Mouse (Mus musculus) granulocyte monocyte progenitor cell, adult 5-6 weeks (primary cell): ENCODE results near the gene Ahdc1. TPM values are rescaled to one million over a fixed set of nuclear protein-coding genes. Genes with fewer than 3 reads are reported as not detected.

ENCODE experiments used
- ATAC-seq: replicated peaks from 2 replicates; pipeline ENCODE4 v1.8.0; 2016; ENCODE audit warnings: mild to moderate bottlenecking, moderate TSS enrichment, inconsistent platforms; ENCODE audit not compliant: poor library complexity, severe bottlenecking
- total RNA-seq, 2 experiments: library from RNA; stranded (forward) in 1 of 2; stranded (reverse) in 1 of 2; fragments of 200-712, 200-1000 nt in 1 of 2; fragments of >200 nt in 1 of 2; fragmentation: Nextera tagmentation in 1 of 2; gene quantifications; 2 replicates each; pipeline ENCODE4 v1.2.3; 2014 to 2017

The Ahdc1 gene
- total RNA-seq, 2 experiments from 2014 or later, result 0.93 to 1.3 TPM

GRCm38 (mm10) chr4:133050837-133051549 lies 39.9 kb downstream of the Ahdc1 start:
- peak; percentile 58 for ATAC-seq

DNA sequence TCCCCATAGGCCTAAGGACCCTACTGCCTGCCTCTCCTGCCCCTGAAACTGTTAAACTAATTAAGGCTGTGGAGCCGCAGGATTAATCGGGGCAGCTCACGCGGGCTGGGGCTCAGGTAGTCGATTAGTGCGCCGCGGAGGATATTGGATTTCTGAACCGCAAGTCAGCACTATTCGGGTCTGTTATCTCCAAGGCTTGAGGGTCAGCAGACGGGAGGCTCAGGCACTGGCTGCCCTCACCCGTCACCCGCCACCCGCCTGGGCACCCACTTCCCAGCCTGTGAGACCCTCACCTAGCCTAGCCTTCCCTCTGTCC lies 40.4 kb downstream of the Ahdc1 start:
- ATAC-seq, result no peak

GRCm38 (mm10) chr4:133052029-133052745 lies 41.1 kb downstream of the Ahdc1 start:
- no peak for ATAC-seq

DNA sequence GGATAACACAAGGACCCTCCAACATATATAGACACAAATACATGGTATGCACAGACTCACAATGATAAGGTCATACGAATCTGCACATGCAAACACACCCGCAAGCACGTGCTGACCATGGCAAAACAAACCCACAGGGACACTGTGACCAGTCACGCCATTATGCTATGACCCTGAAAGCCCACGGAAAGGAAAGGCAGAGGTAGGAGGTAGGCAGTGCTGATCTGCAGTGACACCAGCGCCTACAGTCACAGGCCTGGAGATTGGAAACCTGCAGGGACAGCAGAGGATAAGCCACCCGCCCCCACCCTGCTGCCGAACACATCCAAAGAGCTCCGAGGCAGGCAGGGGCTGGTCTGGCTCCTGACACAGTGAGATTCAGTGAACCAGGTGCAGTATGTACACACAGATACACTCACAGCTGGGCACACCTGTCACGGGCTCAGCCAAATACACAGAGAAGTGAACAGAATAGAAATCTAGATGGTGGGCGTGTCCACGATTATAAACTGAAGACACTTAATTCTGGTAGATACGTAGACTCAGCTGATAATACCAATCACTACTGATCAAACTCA lies 42.0 kb downstream of the Ahdc1 start:
- ATAC-seq, result no peak

DNA sequence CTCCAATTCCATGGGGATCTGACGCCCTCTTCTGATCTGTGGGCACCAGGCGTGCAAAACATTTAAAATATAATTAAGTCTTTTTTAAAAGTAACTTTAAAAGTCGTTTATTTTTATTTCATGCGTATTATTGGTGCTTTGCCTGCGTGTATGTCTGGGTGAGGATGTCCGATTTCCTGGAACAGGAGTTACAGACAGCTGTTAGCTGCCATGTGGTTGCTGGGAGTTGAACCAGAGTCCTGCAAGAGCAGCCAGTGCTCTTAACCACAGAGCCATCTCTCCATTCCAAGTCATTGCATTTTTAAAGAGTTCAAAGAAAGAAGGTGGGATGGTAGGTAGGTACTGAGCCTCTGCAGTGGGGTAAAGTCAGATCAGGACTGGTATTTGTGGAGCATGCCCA lies 43.5 kb downstream of the Ahdc1 start:
- ATAC-seq, result no peak

GRCm38 (mm10) chr4:133055163-133055951 lies 44.3 kb downstream of the Ahdc1 start:
- peak; percentile 4 for ATAC-seq

DNA sequence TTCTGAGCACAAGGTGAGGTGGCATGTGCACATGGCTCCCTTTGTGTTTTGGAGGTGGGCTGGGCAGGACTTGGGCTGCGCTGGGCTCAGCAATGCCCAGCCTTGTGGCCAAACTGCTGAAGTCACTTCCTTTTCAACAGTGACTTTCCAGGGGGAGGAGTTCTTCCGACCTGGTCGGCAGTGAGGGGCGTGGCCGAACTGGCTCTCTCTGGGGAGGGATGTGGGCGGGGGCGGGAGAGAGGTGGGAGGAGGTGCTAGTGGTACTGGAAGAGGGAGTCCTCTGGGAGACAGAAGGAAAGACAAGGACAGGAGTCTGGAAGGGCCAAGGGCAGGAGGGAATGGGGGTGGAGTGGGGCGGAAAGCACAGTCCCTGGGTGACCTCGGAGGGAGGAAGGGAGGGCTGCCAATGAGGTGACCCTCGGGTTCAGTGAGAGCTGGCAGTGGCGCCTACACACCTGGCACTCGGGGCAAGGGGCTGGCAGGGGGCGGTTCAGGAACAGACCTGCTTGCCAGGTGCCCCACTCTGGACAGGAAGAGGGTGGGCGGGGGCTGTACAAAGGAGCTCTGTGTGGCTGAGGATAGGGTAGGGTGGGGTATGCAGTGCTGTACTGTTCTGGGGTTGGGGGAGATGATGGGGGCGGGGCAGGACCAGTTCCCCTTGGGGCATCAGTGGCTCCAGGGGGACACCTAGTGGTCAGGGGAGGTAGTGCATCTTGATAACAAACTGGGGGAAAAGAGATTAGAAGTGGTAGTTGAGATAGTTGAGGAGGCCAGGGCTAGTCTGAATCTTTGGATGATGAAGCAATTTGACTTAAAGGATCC lies 45.2 kb downstream of the Ahdc1 start:
- peak; percentile 73 for ATAC-seq

DNA sequence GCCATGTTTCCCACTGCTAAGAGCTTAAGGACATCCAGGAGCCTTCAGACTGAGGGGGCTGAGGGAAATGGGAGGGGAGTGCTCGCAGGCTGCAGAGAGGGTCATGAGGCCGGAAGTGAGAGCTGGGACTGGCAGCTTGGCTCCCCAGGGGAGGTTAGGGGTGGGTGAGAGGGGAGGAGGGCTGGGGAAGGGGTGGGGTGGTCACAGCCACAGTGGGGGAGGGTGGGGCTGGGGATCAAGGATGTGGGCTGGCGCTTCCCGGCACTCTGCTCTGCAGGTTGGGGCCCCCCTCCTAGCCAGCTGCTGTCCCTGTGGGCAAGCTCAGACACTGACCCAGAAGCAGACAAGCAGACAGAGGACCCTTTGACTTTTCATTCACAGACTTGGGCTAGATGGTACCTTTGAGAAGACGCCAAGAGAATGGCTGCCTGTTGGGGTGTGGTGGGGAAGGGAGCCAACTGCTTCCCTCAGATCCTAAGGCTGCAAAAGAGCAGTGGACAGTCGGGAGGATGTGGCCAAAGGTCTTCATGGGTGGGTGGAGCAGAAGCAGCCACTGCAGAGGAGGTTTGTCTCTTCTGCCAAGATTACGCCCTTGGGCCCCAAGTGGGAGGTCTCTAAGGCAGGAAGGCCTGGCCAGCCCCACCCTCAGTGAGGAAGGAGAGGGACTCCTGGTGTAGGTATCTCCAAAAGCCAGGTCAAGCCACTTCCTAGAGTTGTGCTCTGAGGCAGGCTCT lies 46.5 kb downstream of the Ahdc1 start:
- peak; percentile 13 for ATAC-seq

- no peak for ATAC-seq
Measured at GRCm38 (mm10) chr4:133058123-133058453, 47.0 kb downstream of the Ahdc1 start.

- no peak for ATAC-seq
Measured at GRCm38 (mm10) chr4:133058513-133059480, 47.7 kb downstream of the Ahdc1 start.

DNA sequence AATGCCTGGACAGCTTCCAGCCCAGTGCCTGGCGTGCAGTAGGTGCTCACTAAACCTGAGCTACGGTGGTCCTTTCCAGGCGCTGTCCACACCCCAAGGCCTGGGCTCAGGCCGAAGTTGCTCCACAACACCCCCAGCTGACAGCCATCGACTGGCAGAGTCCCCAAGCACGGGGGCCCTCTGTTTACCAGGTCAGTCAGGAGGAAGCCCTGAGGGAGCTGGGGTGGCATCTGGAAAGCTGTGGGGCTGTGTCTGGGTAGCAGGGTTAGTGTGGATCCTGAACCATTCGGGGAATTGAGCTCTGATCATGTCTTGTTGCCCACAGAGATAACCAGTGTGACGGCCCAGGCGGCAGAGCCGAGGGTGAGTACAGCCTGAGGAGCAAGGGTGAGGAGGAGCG lies 49.6 kb downstream of the Ahdc1 start:
- no peak for ATAC-seq

GRCm38 (mm10) chr4:133061798-133062197 lies 50.7 kb downstream of the Ahdc1 start:
- no peak for ATAC-seq

DNA sequence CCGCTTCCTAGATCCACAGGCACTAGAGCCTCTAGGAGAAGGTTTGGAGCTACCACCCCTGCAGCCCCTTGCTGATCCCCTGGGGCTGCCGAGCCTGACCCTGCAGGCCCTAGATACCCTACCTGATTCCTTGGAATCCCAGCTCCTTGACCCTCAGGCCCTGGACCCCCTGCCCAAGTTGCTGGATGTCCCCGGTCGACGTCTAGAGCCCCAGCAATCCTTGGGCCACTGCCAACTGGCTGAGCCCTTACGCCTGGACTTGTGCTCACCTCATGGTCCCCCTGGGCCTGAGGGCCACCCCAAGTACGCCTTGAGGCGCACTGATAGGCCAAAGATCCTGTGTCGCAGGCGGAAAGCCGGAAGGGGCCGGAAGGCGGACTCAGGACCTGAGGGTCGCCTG lies 51.2 kb downstream of the Ahdc1 start:
- no peak for ATAC-seq

DNA sequence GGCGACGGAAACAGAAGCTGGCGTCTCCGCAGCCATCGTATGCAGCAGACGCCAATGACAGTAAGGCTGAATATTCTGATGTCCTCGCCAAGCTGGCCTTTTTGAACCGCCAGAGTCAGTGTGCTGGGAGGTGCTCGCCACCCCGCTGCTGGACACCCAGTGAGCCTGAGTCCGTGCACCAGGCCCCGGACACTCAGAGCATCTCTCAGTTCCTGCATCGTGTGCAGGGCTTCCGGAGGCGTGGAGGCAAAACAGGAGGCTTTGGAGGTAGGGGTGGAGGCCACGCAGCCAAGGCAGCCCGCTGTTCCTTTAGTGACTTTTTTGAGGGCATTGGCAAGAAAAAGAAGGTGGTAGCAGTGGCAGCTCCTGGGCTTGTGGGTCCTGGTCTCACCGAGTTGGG lies 52.1 kb downstream of the Ahdc1 start:
- no peak for ATAC-seq

DNA sequence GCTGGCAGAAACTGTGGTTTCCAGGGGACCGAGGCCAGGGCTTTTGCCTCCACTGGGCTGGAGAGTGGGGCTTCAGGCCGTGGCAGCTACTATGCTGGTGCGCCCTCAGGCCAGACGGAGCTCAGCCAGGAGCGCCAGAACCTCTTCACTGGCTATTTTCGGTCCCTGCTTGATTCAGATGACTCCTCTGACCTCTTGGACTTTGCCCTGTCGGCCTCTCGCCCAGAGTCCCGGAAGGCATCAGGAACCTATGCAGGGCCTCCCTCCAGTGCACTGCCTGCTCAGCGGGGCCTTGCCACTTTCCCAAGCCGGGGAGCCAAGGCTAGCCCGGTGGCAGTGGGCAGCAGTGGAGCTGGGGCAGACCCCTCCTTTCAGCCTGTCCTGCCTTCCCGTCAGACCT lies 52.7 kb downstream of the Ahdc1 start:
- ATAC-seq, result no peak

DNA sequence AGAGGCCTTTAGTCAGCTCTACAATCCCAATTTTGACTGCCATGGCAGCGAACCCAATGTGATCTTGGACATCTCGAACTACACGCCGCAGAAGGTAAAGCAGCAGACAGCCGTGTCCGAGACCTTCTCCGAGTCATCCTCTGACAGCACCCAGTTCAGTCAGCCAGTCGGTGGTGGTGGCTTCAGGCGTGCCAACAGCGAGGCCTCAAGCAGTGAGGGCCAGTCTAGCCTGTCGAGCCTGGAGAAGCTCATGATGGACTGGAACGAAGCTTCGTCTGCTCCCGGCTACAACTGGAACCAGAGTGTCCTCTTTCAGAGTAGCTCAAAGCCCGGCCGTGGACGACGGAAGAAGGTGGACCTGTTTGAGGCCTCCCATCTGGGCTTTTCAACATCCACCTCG lies 53.7 kb downstream of the Ahdc1 start:
- no peak for ATAC-seq

DNA sequence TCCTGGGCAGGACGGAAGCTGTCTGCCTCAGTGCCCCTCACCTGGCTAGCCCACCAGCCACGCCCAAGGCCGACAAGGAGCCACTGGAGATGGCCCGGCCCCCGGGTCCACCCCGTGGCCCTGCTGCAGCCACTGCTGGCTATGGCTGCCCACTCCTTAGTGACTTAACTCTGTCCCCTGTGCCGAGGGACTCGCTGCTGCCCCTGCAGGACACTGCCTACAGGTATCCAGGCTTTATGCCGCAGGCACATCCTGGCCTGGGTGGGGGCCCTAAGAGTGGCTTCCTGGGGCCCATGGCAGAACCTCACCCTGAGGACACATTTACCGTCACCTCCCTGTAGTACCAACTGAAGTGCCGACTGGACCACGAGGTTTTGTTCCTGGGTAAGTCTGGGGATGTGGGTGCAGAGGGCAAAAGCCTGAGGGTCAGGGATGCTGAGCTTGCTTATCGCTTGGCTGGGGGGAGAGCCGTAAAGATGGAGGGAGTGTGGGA lies 54.9 kb downstream of the Ahdc1 start:
- ATAC-seq, result peak; percentile 30; the same call in 1 of the 2 replicates

DNA sequence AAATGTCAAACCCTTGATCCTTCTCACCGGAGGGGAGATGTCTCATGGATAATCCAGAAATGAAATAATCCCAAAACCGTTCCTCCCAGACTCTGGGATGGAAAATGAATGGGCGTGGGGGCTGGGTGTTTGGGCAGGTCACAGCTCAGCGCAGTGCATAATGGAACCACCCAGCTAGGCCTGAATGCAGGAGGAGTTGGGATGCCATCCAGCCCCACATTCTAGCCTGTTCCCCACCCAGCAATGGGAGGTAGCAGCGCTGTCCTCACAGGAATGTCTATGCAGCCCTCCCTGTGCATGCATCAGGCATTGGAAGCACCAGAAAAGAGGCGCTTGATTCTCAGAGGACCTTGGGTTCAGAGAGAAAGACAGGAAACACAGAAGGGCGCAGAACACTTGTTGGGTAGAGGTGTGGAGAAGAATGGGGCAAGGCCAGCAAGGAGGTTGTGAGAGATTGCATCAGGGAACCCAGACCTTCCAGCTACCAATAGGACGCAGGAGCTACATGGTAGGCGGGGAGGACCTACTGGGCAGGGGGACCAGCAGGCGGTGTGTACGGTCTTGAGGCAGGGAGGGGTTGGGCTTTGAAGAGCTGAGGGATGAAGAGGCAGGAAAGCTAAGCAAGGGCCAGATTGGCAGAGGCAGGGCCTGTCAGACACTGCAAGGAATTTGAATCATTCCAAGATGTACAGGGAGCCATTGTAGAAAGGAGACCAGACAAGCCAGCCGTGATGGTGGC lies 57.5 kb downstream of the Ahdc1 start:
- no peak for ATAC-seq
